Mouse (Mus musculus): ENCODE measurements around the gene S1pr4.

The S1pr4 gene

DNA sequence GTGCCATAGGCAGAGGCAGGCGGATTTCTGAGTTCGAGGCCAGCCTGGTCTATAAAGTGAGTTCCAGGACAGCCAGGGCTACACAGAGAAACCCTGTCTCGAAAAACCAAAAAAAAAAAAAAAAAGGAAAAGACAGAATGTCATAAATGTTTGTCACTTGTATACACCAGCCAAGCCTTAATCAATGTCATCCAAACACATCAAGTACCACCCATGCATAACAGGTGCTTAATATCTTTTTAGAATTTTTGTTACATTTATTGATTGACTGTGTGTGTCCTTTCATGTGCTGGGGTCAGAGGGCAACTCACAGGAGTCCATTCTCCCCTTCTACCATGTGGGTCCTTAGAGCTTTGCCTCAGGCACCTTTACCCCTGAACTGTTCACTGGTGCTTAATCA, at the start of gene S1pr4:
Gene S1pr4, minus strand, starts transcription at position 101 of the 400 bp plus-strand sequence.
- no peak for DNase-seq (ENCODE audit: low spot score)

GRCm38 (mm10) chr10:81548944-81549343, 49.0 kb upstream of the S1pr4 start:
- DNase-seq (ENCODE audit: low spot score), result no peak

- DNase-seq (ENCODE audit: low spot score), result no peak
Observed at GRCm38 (mm10) chr10:81546788-81547571, 47.0 kb upstream of the S1pr4 start.

DNA sequence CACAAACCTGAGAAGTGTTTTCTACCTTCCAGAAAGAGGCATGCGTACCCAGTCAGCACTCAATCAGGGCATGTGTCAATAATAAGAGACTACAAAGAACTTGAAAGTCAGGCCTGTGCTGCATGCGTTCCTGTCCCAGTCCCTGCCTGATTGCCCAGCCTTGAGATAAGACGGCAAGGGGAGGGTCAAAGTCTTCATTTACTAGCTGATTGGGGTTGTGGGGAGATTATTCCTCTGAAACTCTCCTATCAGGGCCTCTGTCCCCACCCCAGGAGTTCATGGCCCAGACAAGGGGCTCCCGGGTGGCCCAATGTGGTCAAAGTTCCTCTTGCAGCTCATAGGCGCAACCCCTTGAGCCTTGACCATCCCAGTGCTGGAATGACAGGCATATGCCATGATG, 46.4 kb upstream of the S1pr4 start:
- no peak for DNase-seq (ENCODE audit: low spot score)

DNA sequence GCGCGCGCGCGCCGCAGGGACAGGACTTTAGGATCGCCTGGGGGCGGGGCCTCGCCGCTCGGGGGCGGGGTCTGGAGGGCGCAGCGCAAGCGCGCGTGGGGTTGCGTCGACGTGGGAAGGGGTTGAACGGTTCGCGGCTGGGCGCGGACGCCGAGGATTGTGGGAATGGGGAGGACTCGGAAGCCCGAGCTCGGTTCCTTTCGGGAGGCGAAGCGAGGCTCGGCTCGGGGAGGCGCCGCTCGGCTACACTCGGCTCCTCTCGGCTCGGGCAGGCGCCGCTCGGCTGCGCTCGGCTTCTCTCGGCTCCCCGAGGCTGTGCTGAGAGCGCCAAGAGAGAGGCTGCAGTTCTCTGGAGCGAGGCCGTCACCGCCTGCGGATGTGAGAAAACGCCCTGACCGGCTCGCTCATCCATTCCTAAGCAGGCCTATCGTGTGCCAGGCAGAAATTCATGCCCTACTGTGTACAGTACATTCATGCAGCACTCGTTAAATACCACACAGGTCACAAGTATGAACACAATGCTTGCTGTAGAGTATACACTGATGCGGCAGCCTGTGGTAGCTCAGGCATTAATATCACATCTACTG, 45.3 kb upstream of the S1pr4 start, which contains the start of gene Gna11:
Gene Gna11, minus strand, starts transcription at position 30 of the 587 bp plus-strand sequence.
- peak; percentile 100 for DNase-seq (ENCODE audit: low spot score)

GRCm38 (mm10) chr10:81544296-81545160, 44.6 kb upstream of the S1pr4 start:
- no peak for DNase-seq (ENCODE audit: low spot score)

GRCm38 (mm10) chr10:81543633-81544032, 43.7 kb upstream of the S1pr4 start:
- DNase-seq (ENCODE audit: low spot score), result no peak

DNA sequence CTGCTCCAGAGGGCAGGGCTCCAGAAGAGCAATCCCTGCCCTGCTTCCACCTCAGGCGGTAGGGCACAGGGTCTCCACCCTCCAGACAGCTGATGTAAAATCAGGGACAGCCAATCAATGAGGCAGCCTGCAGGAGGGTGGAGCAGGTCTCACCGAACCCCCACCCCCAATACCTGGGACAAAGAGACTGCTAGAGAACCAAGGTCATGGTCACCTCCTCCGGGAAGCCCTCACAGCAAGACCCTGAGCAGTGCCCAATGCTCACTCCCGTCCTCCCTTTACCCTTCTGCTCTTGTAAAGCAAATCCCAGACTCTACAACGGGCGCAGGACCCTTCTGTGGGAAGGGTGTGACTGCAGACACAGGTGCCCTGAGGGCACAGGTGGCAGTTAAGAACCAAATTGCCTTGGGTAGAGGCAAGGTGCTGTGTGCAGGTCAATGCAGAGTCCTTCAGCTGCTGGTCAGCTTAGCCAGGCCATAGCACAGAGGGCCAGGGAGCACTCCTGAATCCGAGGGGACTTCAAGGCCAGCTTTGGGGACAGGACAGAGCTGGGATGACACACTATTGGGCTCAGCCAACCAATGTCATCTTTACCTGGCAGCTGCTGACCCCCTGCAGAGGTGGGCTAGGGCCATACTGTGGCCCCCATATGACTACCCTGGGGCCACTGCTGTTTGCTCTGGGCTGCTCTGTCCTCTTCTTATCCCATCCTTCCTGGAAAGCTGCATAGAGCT, 43.0 kb upstream of the S1pr4 start:
- no peak for DNase-seq (ENCODE audit: low spot score)

DNA sequence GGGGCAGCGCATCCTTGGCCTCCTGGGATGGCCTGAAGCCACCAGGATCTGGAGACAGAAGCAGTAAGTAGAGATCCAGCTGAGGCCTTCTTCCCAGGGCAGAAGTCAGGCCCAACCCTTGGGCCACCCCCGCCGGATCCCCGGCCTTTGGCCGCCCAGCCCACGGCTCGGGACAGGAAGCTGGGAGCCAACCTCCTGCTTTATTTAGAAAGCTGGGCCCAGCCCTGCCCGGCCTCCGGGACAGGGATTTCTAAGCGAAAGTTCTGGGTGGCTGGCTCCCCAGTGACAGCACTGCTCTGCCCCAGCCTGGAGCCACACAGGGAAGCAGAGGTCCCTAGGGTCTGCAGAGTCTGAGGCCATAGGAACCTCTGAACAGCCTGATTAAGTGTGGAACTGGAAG, 41.9 kb upstream of the S1pr4 start:
- peak; percentile 31 for DNase-seq (ENCODE audit: low spot score)

DNA sequence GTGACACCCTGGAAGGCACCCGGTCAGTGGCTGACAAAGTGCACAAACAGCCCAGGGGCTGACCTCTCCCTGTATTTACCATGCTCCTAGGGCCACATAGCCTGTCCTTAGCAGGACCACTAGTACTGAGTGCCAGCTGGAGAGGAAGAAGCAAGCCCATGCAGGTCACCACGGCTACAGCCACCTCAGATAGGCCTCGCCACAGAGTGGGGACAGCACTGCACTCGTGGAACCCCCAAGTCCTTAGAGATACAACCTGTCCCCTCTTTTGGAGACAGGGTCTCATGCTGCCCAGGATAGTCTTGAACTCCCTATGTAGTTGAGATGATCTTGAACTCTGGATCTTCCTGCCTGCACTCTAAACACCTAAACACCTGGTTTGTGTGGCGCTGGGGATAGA, 41.4 kb upstream of the S1pr4 start:
- DNase-seq (ENCODE audit: low spot score), result no peak

DNA sequence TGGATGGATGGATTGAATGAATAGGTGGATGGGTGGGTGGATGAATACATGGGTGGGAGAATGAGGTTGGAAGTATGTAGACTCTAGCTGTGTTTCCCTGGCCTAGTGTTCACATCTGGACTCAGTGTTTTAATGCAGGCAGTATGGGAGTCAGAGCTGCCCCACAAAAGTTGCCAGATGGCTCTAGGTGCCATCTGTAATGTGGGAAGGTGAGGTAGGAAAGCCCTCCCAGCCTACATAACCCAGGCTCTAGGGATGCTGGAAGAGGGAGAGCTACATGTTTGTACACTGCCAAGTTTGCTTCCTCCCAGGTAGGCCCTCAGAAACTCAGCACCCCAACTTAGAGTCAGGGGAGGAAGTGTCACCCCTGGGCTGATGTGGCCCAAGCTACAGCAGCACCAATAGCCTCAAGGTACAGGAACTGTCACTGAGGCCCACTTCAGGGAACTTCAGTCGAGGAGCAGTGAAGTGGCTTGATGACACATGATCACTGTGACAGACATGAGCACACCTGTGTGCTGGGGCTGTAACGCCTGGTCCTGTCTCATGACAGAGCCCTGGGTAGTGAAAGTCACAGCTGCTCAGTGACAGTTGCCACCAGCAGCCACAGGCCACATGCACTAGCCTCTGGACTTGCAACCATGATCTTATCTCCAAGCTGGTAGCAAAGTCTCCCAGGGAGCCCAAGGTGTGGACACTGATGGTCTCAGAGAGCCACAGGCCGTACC, 38.6 kb upstream of the S1pr4 start:
- DNase-seq (ENCODE audit: low spot score), result no peak

GRCm38 (mm10) chr10:81537429-81537828, 37.5 kb upstream of the S1pr4 start:
- DNase-seq (ENCODE audit: low spot score), result no peak

- DNase-seq (ENCODE audit: low spot score), result no peak
Observed at GRCm38 (mm10) chr10:81536734-81537133, 36.8 kb upstream of the S1pr4 start.

GRCm38 (mm10) chr10:81534826-81535225, 34.9 kb upstream of the S1pr4 start:
- DNase-seq (ENCODE audit: low spot score), result no peak

DNA sequence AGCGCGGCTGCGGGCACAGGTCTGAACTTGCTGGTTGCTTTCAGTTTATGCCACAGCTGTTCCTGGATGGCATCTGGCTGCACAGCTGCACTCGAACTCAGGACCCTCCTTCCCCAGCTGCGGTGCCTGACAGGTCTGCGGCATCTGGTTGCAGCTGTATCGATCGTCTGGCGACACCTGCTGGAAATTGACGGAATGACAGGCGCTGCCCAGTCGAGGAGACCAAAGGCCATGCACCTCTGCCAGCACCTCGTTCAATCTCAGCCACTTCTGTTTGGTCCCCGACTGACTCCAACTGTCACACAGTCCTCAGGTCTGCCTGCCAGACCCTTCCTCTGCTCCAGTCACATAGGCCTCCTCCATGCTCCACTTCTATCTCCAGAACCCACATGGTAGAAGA, 26.8 kb upstream of the S1pr4 start:
- DNase-seq (ENCODE audit: low spot score), result peak; percentile 87

GRCm38 (mm10) chr10:81525017-81525694, 25.2 kb upstream of the S1pr4 start:
- DNase-seq (ENCODE audit: low spot score), result peak; percentile 33

DNA sequence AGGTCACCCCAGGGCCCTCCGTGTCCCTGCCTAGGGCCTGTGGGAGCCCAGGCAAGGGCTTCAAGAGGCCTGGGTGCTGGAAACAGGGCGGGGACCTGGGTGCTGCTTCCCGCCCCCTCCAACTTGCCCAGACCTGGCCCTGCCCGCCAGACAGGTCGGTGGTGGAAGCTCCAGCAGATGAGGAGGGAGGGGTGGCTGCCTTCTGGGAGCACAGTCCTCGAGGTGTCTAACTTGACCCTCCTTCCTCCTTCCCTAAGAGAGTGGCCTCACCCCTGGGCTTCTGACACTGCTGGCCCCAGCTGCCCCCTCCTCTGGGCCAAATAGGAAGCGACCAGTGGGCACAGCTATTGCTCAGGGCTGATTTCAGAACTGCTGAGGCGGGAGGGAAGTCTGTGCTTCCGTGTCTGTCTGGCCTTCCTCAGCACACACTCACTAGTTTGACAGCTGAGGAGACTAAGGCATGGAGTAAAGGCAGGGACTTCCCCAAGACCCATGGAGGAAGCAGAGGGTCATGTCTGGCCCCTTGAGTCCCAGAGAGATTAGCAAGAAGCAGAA, 24.2 kb upstream of the S1pr4 start, which contains the start of gene Gna15:
Gene Gna15, minus strand, starts transcription at position 175 of the 555 bp plus-strand sequence.
- peak; percentile 54 for DNase-seq (ENCODE audit: low spot score)

DNA sequence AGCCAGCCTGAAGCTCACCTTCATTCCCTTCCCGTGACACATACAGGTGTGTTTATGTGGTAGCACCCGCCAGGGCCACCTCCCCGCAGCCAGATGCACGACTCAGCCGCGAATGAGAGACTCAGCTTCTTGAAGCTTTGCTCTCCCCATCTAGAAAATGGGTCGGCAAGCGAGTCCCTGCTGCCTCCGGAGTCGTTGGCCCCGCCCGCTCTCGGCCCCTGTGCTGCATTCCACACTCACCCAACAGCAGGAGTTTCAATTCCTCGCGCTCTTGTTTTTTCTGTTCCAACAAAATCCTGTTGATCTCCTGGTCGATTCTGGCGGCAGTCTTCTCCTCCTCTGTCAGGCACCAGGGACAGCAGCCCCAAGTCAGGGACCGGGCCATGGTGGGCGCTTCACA, 23.6 kb upstream of the S1pr4 start:
- DNase-seq (ENCODE audit: low spot score), result no peak

- no peak for DNase-seq (ENCODE audit: low spot score)
Observed at GRCm38 (mm10) chr10:81523142-81523541, 23.2 kb upstream of the S1pr4 start.

DNA sequence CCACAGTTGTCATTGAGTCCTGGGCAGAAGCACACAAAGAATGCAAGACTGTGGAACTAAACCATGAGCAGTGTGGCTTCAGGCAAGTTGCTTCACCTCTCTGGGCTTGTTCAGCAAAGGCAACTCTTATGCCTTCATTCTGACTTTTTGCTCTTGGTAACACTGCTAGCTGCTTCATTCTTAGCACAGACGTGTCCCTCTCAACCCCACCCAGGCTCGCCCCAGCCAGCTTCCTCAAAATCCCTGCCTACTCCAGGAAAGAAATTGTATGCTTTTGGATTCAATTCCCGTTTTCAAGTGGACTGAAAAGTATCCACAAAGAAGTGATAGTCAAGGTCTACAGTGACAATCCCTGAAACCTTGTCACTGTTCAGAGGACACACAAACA, 20.0 kb upstream of the S1pr4 start:
- DNase-seq (ENCODE audit: low spot score), result no peak
